Mouse (Mus musculus) gastrocnemius, adult 18-20 months (tissue): ENCODE data around the gene Eif5b. TPM values are rescaled to one million over a fixed set of nuclear protein-coding genes. Genes with fewer than 3 reads are reported as not detected.

ENCODE experiments used
- total RNA-seq, 2 experiments: library from RNA; stranded (reverse); gene quantifications; 2 replicates each; pipeline ENCODE4 v1.2.3; 2021

Eif5b gene
- total RNA-seq, 2 experiments from 2014 or later, result 46.7 to 58.9 TPM

Other genes with a start within 250 kb of the Eif5b start
- gene Tsga10, start 131.6 kb upstream of the Eif5b start, total RNA-seq, result 1 to 10 TPM; 6.8 to 8.7 TPM
- gene Lipt1, start 126.3 kb upstream of the Eif5b start, total RNA-seq, result 10 to 100 TPM in 1 of 2 experiments, 1 to 10 TPM in 1; 9.6 to 10.3 TPM
- gene Mitd1, start 107.6 kb upstream of the Eif5b start, total RNA-seq, result 1 to 10 TPM in 1 of 2 experiments, under 1 TPM in 1; 0.71 to 1.4 TPM
- gene Mrpl30, start 107.5 kb upstream of the Eif5b start, total RNA-seq, result 100 to 1,000 TPM; 269 to 291 TPM
- gene Lyg2, start 81.5 kb upstream of the Eif5b start, total RNA-seq, result not detected
- not detected for gene Lyg1, start 40.3 kb upstream of the Eif5b start, total RNA-seq
- gene Txndc9, start 117 bp upstream of the Eif5b start, total RNA-seq, result 10 to 100 TPM; 28.9 to 35.5 TPM
- 10 to 100 TPM; 16.3 to 18.4 TPM for gene Rev1, start 131.8 kb downstream of the Eif5b start, total RNA-seq